Mouse (Mus musculus) CD8-positive naive resting alpha-beta T cell, adult 2 months (primary cell): ENCODE results near the gene Krit1.
A peak's percentile ranks its signal among the peaks of the same experiment; 100 is the strongest.
"Not testable (repeated sequence)": the region's sequence is repeated elsewhere in the genome, so short reads cannot be mapped to it uniquely, and the experiment has no call there.

ENCODE experiments used
- DNase-seq, 2 experiments: peaks; one replicate each; pipeline ENCODE4 v3.0.0; 2022; ENCODE audit warnings: low read depth in 2 of 2, low spot score in 2 of 2

Gene Krit1

DNA sequence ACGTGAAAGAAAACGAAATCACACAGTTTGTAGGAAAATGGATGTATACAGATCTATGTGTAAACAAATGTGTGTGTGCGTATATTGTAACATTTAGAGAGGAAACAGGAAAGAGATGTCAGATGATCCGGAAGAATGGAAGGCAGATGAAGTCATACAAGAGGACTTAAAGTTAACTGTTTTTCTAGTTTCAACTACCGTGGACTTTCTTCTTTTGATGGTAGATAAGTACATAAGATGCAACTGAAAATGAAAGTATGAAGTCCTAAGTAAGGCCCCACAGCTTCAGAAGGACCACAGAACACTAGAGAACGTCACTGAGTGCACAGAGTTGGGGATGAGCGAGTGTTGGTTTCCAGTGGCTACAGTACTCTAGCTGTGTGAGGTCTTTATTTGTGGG is 83.9 kb downstream of the Krit1 start:
- not testable (repeated sequence) for DNase-seq

DNA sequence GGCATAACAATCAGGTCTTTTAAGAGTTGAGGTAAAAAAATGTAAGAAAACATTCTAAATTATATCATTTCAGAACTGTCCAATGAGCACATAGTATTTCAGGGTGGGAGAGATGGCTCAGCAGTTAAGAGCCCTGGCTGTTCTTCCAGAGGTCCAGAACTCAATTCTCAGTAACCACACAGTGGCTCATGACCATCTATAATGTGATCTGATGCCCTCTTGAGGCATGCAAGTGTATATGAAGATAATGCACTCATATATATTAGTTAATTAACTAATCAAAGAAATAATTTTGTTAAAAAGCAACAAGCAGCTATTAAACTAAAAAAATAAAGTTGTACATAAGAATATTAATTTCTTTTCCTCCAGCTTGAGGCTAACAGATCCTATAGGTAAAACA is 86.2 kb downstream of the Krit1 start:
- DNase-seq, result no peak

DNA sequence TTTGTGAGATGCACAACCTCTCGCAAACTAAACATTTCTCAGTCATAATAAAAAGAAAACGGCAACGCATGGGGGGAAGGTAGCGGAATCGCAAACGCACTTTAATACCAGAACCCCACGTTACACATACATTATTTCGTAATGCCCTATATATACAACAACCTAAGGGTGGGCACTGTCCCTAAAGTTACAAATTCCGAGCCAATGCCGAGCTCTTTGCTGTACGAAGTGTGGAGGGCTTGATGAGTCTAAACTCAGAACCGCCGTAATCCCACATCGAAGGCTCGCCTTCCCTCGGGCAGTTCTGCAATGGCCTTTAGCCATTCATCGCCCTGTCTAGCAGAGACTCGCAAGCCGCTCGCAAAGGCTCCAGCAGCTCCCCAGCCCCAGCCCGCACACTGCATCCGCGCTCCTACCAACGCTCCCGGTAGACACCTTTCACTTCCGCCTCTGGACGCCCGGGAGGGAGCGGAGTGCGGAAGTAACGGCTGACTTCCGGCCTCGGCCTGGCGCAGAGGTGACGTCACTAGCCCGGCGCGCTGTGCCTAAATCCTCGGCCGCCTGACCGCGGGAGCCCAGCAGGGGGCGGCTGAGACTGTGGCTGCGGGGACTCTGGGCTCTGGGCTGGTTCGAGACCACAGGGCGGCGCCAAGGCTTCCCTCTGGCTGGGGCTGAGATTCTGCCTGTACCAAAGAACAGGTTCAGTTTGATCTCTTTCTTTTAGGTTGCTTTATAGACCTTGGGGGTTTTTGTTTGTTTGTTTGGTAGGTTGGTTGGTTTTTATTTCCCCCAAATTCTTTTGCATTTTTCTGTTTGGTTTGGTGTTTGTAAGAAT is 90.7 kb downstream of the Krit1 start, which contains the start of gene Mterf1a:
Mterf1a (minus strand) TSS at position 475 of the 835 bp plus-strand sequence.
- DNase-seq, result peak; percentile 35 to 42

DNA sequence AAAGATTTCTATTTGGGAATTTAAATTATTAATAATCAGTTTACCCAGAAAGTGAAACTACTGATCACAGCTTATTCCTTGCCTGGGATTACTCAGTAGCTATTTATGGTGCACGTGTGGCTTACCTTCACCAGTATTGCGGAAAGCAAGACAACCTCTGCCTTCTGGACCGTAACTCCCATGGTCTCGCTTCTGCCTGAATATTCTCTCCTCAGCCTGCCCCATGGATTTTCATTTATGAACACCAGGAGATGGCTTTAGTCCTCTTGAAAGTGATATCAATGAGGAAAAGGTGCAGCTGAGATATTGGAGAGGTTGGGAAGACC is 91.3 kb downstream of the Krit1 start:
- DNase-seq, result not testable (repeated sequence)
